Mouse (Mus musculus) layer of hippocampus, postnatal 10 days (tissue): ENCODE results near the gene Icam2. TPM values are rescaled to one million over a fixed set of nuclear protein-coding genes. Genes with fewer than 3 reads are reported as not detected.
A peak's percentile ranks its signal among the peaks of the same experiment; 100 is the strongest.
"Not testable (repeated sequence)": the region's sequence is repeated elsewhere in the genome, so short reads cannot be mapped to it uniquely, and the experiment has no call there.

Experiments used
- DNase-seq, 2 experiments: peaks; one replicate each; pipeline ENCODE4 v3.0.0; 2021; ENCODE audit warnings: low spot score in 2 of 2
- total RNA-seq, 2 experiments: library from RNA; stranded (reverse); gene quantifications; 2 replicates each; pipeline ENCODE4 v1.2.3; 2021

Gene Icam2
- total RNA-seq, 2 experiments from 2014 or later = 4.6 to 4.7 TPM

GRCm38 (mm10) chr11:106349772-106350171 lies 38.1 kb downstream of the Icam2 start:
- no peak for DNase-seq

DNA sequence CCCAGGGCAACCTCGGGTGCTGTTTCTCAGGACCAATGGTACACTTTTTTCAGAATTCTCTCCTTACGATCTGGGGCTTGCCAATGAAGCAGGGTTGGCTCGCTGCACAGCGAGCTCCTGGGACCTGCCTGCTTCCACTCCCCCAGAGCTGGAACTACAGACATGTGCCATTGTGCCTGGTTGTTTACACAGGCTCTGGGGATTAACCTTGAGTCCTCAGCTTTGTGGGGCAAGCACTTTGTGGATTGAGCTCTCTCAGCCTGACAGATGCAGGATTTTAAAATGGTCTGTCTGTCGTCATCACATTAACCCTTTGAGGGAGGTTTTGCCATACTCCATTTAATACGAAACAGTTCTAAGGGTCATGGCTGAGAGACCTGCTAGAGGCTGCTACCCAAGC lies 43.0 kb downstream of the Icam2 start:
- no peak for DNase-seq

DNA sequence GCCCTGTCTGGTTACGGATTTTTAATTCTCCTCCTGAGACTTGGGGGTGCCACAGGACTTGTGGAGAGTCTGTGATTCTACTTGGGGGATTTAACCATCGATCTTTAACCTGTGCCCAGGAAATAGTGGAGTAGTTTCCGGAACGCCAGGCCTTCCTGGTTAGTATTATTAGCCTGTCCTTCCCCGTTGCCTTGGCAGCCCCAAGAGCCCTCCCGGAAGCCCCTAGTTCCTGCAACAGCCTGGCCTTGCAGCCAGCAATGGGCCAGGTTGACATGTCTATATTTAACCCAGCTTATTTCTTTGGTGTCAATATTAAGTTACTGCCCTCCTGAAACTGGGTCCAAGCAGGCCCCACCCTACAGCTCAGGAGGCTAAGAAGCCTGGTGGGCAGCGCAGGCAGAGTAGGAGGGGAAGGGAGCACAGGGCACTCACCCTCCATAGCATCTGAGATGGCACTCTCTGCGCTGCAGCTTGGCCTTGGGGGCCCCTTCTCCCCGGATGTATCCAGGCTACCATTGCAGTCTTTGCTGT lies 46.8 kb downstream of the Icam2 start:
- no peak for DNase-seq

GRCm38 (mm10) chr11:106339323-106339722 lies 48.6 kb downstream of the Icam2 start:
- not testable (repeated sequence) for DNase-seq

DNA sequence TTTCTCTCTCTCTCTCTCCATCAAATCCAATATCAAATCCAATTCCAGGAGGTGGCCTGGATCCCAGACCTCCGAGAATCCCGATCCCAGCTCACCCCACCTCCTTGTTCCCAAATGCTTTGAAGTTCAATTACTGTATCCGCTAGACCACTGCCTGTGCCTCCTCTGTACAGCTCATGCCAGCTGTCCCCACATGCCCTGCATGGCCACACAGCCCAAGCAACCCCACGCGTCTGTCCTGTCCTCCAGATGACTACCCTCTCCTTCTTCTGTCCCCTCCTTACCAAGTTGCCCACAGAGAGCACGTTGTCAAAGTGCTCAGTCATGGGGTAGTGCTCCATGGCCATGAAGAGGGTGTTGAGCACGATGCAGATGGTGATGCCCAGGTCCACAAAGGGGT lies 49.0 kb downstream of the Icam2 start:
- DNase-seq = no peak

DNA sequence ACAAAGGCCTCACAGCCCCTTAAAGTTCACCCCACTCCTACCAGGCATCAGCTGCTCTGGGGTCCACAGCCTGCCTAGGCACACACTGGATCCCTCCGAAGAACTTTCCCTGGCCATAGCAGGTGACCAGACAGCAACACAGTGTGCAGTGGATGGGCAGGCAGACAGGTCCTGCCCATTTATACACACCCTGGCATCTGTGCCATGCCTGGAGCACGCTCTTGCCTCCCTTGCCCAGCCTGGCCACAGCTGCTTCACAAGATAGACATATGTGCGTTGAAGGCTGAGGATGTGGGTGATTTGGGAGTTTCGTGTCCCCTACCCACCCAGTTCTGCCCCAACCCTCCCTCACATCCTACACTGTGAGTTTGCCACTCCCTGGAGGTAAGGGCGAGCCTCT lies 49.8 kb downstream of the Icam2 start:
- no peak for DNase-seq

- DNase-seq = no peak
These were observed 53.8 kb downstream of the Icam2 start for GRCm38 (mm10) chr11:106334066-106334465.

DNA sequence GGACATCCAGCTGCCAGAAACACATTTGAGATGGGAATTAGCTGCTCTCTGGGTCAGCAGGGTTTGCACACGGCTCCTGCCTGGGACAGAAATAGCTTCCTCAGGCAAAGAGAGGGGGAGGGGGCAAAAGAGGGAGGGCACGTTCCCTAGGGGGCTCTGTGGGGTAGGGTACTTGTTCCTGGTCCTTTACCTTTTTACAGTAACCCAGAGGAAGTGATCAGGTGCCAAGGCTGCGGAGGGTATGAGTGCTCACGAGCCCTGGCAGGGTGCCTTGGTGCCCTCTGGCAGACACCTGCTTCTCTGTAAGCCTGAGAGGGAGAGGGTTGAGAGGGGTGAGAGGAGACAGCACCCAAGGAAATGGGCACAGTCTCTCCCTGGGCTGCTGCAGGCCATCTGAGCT lies 55.4 kb downstream of the Icam2 start:
- no peak for DNase-seq

- peak; percentile 35 to 59 for DNase-seq
These were observed 58.2 kb downstream of the Icam2 start for GRCm38 (mm10) chr11:106329682-106330081.

GRCm38 (mm10) chr11:106329128-106329527 lies 58.7 kb downstream of the Icam2 start:
- no peak for DNase-seq

- DNase-seq = no peak
These were observed 59.4 kb downstream of the Icam2 start for GRCm38 (mm10) chr11:106328521-106328920.

Other genes with a start within 250 kb of the Icam2 start
- not detected for gene Gm10840, start 227.2 kb downstream of the Icam2 start, total RNA-seq
- gene Limd2, start 227.2 kb downstream of the Icam2 start, total RNA-seq = 100 to 1,000 TPM; 100 to 112 TPM
- 10 to 100 TPM; 28.8 to 32.3 TPM for gene Strada, start 185.9 kb downstream of the Icam2 start, total RNA-seq
- 100 to 1,000 TPM; 101 to 102 TPM for gene Ccdc47, start 171.7 kb downstream of the Icam2 start, total RNA-seq
- 10 to 100 TPM; 70.6 to 80.4 TPM for gene Ddx42, start 171.1 kb downstream of the Icam2 start, total RNA-seq
- gene Ftsj3, start 132.0 kb downstream of the Icam2 start, total RNA-seq = 10 to 100 TPM; 37.8 to 39.4 TPM
- 100 to 1,000 TPM; 132 to 133 TPM for gene Psmc5, start 131.9 kb downstream of the Icam2 start, total RNA-seq
- 10 to 100 TPM; 22.0 to 23.0 TPM for gene Smarcd2, start 115.1 kb downstream of the Icam2 start, total RNA-seq
- under 1 TPM; 0.16 to 0.20 TPM for gene Tcam1, start 111.4 kb downstream of the Icam2 start, total RNA-seq
- gene Gh, start 86.2 kb downstream of the Icam2 start, total RNA-seq = not detected
- under 1 TPM; 0.38 to 0.59 TPM for gene Cd79b, start 73.3 kb downstream of the Icam2 start, total RNA-seq
- under 1 TPM in 1 of 2 experiments, not detected in 1; 0.38 TPM for gene Scn4a, start 34.8 kb downstream of the Icam2 start, total RNA-seq
- gene Prr29, start 22.6 kb downstream of the Icam2 start, total RNA-seq = under 1 TPM in 1 of 2 experiments, not detected in 1; 0.91 TPM
- gene Ern1, start 99.8 kb upstream of the Icam2 start, total RNA-seq = 1 to 10 TPM; 8.5 to 8.7 TPM
- gene Tex2, start 225.3 kb upstream of the Icam2 start, total RNA-seq = 10 to 100 TPM; 96.1 to 98.4 TPM